Mouse (Mus musculus) G1E (cell line): ENCODE data around the gene Xkr8.

Source experiments
- CTCF ChIP-seq: IDR thresholded peaks from 2 replicates; pipeline ENCODE4 v1.5.1; 2012; ENCODE audit warnings: low read depth, low read length, inconsistent platforms, mixed read lengths
- GATA1 ChIP-seq: IDR thresholded peaks from 2 replicates; pipeline ENCODE4 v1.6.1; 2012; ENCODE audit warnings: borderline replicate concordance, low read length, inconsistent platforms, mixed read lengths
- POLR2AphosphoS5 ChIP-seq: IDR thresholded peaks from 2 replicates; pipeline ENCODE4 v1.6.1; 2012; ENCODE audit warnings: low read depth, low read length, inconsistent platforms; ENCODE audit not compliant: insufficient replicate concordance

DNA sequence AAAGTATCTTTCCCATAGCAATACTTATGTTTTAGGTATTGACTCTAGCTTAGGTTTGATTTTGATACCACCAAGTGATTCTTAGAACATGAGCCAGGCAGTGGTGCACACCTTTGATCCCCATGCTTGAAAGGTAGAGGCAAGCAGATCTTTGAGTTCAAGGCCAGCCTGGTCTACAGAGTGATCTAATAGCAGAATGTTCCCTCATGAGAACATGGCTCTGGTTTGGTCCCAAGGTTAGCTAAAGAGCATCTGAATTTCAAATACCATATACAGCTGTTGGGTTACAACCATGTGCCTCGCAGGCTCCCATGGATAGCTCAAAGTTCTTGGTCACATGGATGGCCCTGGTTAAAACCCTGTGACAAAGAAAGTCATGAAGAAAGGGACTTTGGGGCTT, 14.1 kb downstream of the Xkr8 start:
- no peak for TF ChIP-seq CTCF
- TF ChIP-seq GATA1 = no peak
- TF ChIP-seq POLR2AphosphoS5 = no peak
